21 mouse cellular contexts compared by ENCODE assay signal in genomic region chr12:17113465-17114177, GRCm38 (mm10).
A peak's percentile ranks its signal among the peaks of the same experiment; 100 is the strongest.
DNase-seq lines count a peak whose midpoint lies in the region; ATAC-seq lines count a peak whose summit lies in the region.
"Had no signal": no experiment of that assay in that cellular context is flagged by ENCODE, and none has a peak within 500 bp of the region (broad histone marks: within the 10 kb centered on the region; RNA-seq: fewer than 3 reads in every experiment).

No protein-coding gene starts in this region.

- peak; percentile 58; the same call in 1 of the 2 replicates for ATAC-seq in midbrain, embryonic 15.5 days (replicated peaks)
- no peak for ATAC-seq in midbrain, embryonic 11.5 days (ENCODE audit: low FRiP score)
- ATAC-seq: forebrain, embryonic 15.5 days had no signal

- no peak overlapping the region for H3K4me3 ChIP-seq in midbrain, embryonic 15.5 days
- H3K4me3 ChIP-seq in midbrain, embryonic 11.5 days (ENCODE audit: low read depth, low read length), result no peak overlapping the region
- H3K4me3 ChIP-seq: erythroblast, embryonic 14.5 days; forebrain, embryonic 15.5 days; gastrocnemius, adult 2 months; heart, embryonic 15.5 days; limb, embryonic 15.5 days; megakaryocyte, embryonic 14.5 days; neural tube, embryonic 15.5 days had no signal

- H3K4me1 ChIP-seq in midbrain, embryonic 15.5 days, result no peaks in the 10 kb centered on the region
- H3K4me1 ChIP-seq in midbrain, embryonic 11.5 days (ENCODE audit: control insufficient read depth, insufficient read depth, low read length), result no peaks in the 10 kb centered on the region
- H3K4me1 ChIP-seq: forebrain, embryonic 15.5 days; limb, embryonic 15.5 days; megakaryocyte, embryonic 14.5 days had no signal

- no peak overlapping the region for H3K9ac ChIP-seq in midbrain, embryonic 15.5 days
- H3K9ac ChIP-seq in midbrain, embryonic 11.5 days (ENCODE audit: low read length), result no peak overlapping the region
- H3K9ac ChIP-seq: forebrain, embryonic 15.5 days; heart, embryonic 15.5 days; limb, embryonic 15.5 days; neural tube, embryonic 15.5 days had no signal

- 0 out of 2 replicates have a peak overlapping the region, but pooled peaks have one; percentile 14 for H3K27ac ChIP-seq in midbrain, embryonic 15.5 days
- no peak overlapping the region for H3K27ac ChIP-seq in midbrain, embryonic 11.5 days (ENCODE audit: low read depth, low read length)
- H3K27ac ChIP-seq: forebrain, embryonic 15.5 days; gastrocnemius, adult 2 months; heart, embryonic 15.5 days; limb, embryonic 15.5 days; neural tube, embryonic 15.5 days had no signal

- DNase-seq in midbrain, embryonic 11.5 days (ENCODE audit: low spot score, missing footprints), result no peak
- DNase-seq in R1 (ENCODE audit: low read depth, low spot score), result peak; percentile 60
- peak; percentile 33 for DNase-seq in induced T-regulatory cell, adult 2 months (ENCODE audit: low read depth)
- DNase-seq in thymus, postnatal 25 days, result peak; percentile 27
- DNase-seq in frontal cortex, postnatal 10 days (ENCODE audit: low spot score in 2 of 2), result no peak
- DNase-seq in right cerebral cortex, postnatal 14 days, result no peak
- DNase-seq in layer of hippocampus, postnatal 14 days (ENCODE audit: low spot score in 2 of 2), result no peak
- DNase-seq: cerebellum, adult 11 months; cerebellum, postnatal 25 days; heart, adult 18-20 months; kidney, adult 8-10 months; kidney, postnatal 36 days; lung, postnatal 14 days had no signal

- no peaks in the 10 kb centered on the region for H3K9me3 ChIP-seq in midbrain, embryonic 15.5 days
- H3K9me3 ChIP-seq in midbrain, embryonic 11.5 days (ENCODE audit: control insufficient read depth, low read length), result no peaks in the 10 kb centered on the region
- H3K9me3 ChIP-seq: forebrain, embryonic 15.5 days; heart, embryonic 15.5 days; limb, embryonic 15.5 days; megakaryocyte, embryonic 14.5 days; neural tube, embryonic 15.5 days had no signal

- no peaks in the 10 kb centered on the region for H3K36me3 ChIP-seq in midbrain, embryonic 15.5 days (replicated peaks)
- H3K36me3 ChIP-seq in midbrain, embryonic 11.5 days (ENCODE audit: control insufficient read depth, insufficient read depth, low read length), result no peaks in the 10 kb centered on the region
- H3K36me3 ChIP-seq: forebrain, embryonic 15.5 days; heart, embryonic 15.5 days; limb, embryonic 15.5 days; neural tube, embryonic 15.5 days had no signal

- 71% methylated on average over 12 of the region's 12 CpGs for WGBS in midbrain, embryonic 15.5 days
- 82% methylated on average over 12 of the region's 12 CpGs for WGBS in midbrain, embryonic 11.5 days

- no peaks in the 10 kb centered on the region for H3K27me3 ChIP-seq in midbrain, embryonic 15.5 days (replicated peaks)
- no peaks in the 10 kb centered on the region for H3K27me3 ChIP-seq in midbrain, embryonic 11.5 days (ENCODE audit: control insufficient read depth, insufficient read depth, low read length)
- H3K27me3 ChIP-seq: forebrain, embryonic 15.5 days; heart, embryonic 15.5 days; limb, embryonic 15.5 days; megakaryocyte, embryonic 14.5 days; neural tube, embryonic 15.5 days had no signal

- H3K4me2 ChIP-seq in midbrain, embryonic 15.5 days, result no peak overlapping the region
- no peak overlapping the region for H3K4me2 ChIP-seq in midbrain, embryonic 11.5 days
- H3K4me2 ChIP-seq: forebrain, embryonic 15.5 days; heart, embryonic 15.5 days; limb, embryonic 15.5 days; neural tube, embryonic 15.5 days had no signal

Comparison
In these comparisons a context has a peak if more than half of its experiments do, and no peak if none do; other contexts are left out.
1. DNase-seq: peak in R1 (single experiment), induced T-regulatory cell, adult 2 months (single experiment) and thymus, postnatal 25 days (single experiment); none in midbrain, embryonic 11.5 days (single experiment), frontal cortex, postnatal 10 days (0 of 2), right cerebral cortex, postnatal 14 days (single experiment) and layer of hippocampus, postnatal 14 days (0 of 2).